Mouse (Mus musculus) heart, embryonic 13.5 days (tissue): ENCODE measurements around the gene Ywhaq. TPM values are rescaled to one million over a fixed set of nuclear protein-coding genes. Genes with fewer than 3 reads are reported as not detected.

ENCODE experiments used
- ATAC-seq: fragments of 200-750 bp; cut with Nextera tagmentation; 2 replicates; pipeline ENCODE4 v1.8.0; 2017; ENCODE audit warnings: moderate TSS enrichment; ENCODE audit not compliant: insufficient number of reproducible peaks, low FRiP score, low TSS enrichment; ENCODE audit errors: extremely low read depth
- H3K27ac ChIP-seq: fragments of 300-500 bp; sonication (generic); replicated peaks from 2 replicates; pipeline ENCODE4 v1.5.1; 2015; ENCODE audit warnings: moderate library complexity, mild to moderate bottlenecking, inconsistent platforms
- H3K27me3 ChIP-seq: fragments of 300-500 bp; sonication (generic); replicated peaks from 2 replicates; pipeline ENCODE4 v1.6.1; 2015; ENCODE audit warnings: mild to moderate bottlenecking, inconsistent platforms
- H3K36me3 ChIP-seq: fragments of 300-500 bp; sonication (generic); 2 replicates; pipeline ENCODE4 v1.6.1; 2015; ENCODE audit warnings: mild to moderate bottlenecking, inconsistent platforms
- H3K4me1 ChIP-seq: fragments of 300-500 bp; sonication (generic); 2 replicates; pipeline ENCODE4 v1.6.1; 2015; ENCODE audit warnings: inconsistent platforms
- H3K4me2 ChIP-seq: fragments of 300-500 bp; sonication (generic); 2 replicates; pipeline ENCODE4 v1.6.1; 2015; ENCODE audit warnings: inconsistent platforms, mild to moderate bottlenecking, moderate library complexity
- H3K4me3 ChIP-seq: fragments of 300-500 bp; sonication (generic); 2 replicates; pipeline ENCODE4 v1.5.1; 2015; ENCODE audit warnings: moderate library complexity, mild to moderate bottlenecking, inconsistent platforms
- H3K9ac ChIP-seq: fragments of 300-500 bp; sonication (generic); 2 replicates; pipeline ENCODE4 v1.6.1; 2015; ENCODE audit warnings: inconsistent platforms, mild to moderate bottlenecking, moderate library complexity
- H3K9me3 ChIP-seq: fragments of 300-500 bp; sonication (generic); 2 replicates; pipeline ENCODE4 v1.6.1; 2016; ENCODE audit warnings: inconsistent platforms
- WGBS: fragments of 180-500 bp; shearing (Covaris S2); methylation state at CpG from one replicate; pipeline ENCODE4 v1.1.7; 2015; ENCODE audit warnings: mixed read lengths; 5-methylcytosine and 5-hydroxymethylcytosine counted together
- polyA plus RNA-seq: library from polyadenylated mRNA; unstranded; fragments of >200 nt; fragmentation: Nextera tagmentation; extraction: Ambion mirVana; gene quantifications from 2 replicates; pipeline ENCODE4 v1.2.1, GENCODE M21; 2015

The Ywhaq gene
- polyA plus RNA-seq = 438 and 453 TPM in 2 replicates

- peak within 1 kb of the TSS; percentile 91 for H3K4me3 ChIP-seq
- under 1% methylated on average over 97 of the region's 103 CpGs for WGBS
- H3K4me1 ChIP-seq = peaks cover 43% of the 10 kb centered on the region
- peak within 1 kb of the TSS; percentile 87 for H3K4me2 ChIP-seq
- H3K27me3 ChIP-seq = no peaks in the 10 kb centered on the region
- no peaks in the 10 kb centered on the region for H3K9me3 ChIP-seq
- peak within 1 kb of the TSS; percentile 100 for H3K27ac ChIP-seq
- peaks cover 30% of the 10 kb centered on the region for H3K36me3 ChIP-seq
- ATAC-seq = peak; percentile 98
- peak within 1 kb of the TSS; percentile 99 for H3K9ac ChIP-seq
Measured at GRCm38 (mm10) chr12:21417100-21418070, at the start of gene Ywhaq. TSS of gene Ywhaq (minus strand) at chr12:21417637.

DNA sequence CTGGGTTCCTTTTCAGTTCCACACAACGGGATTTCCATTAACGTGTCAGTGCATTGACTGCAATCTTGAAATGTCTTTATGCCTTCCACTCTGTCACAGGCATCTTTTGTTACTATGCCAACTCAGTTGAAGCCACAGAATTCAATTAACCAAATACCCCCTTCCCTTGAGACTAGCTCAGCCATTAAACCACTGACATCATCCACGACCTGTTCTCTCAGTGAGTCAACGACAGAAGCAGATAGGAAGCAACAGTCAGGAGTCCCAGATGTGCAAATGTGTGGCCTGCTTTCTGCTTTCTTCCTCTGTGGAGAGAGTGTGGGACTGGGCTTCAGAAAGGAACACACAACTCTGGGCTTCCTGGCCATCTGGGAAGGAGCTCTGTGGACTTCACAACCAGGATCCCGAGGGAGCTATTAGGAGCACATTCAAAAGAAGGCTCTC, 46.0 kb upstream of the Ywhaq start:
- no peaks in the 10 kb centered on the region for H3K36me3 ChIP-seq
- H3K9me3 ChIP-seq = no peaks in the 10 kb centered on the region
- WGBS = 55% methylated on average over 5 of the region's 5 CpGs
- H3K27me3 ChIP-seq = no peaks in the 10 kb centered on the region
- H3K9ac ChIP-seq = no peak overlapping the region
- no peak overlapping the region for H3K4me3 ChIP-seq
- no peak for ATAC-seq
- no peak overlapping the region for H3K27ac ChIP-seq
- H3K4me1 ChIP-seq = no peaks in the 10 kb centered on the region
- H3K4me2 ChIP-seq = no peak overlapping the region

DNA sequence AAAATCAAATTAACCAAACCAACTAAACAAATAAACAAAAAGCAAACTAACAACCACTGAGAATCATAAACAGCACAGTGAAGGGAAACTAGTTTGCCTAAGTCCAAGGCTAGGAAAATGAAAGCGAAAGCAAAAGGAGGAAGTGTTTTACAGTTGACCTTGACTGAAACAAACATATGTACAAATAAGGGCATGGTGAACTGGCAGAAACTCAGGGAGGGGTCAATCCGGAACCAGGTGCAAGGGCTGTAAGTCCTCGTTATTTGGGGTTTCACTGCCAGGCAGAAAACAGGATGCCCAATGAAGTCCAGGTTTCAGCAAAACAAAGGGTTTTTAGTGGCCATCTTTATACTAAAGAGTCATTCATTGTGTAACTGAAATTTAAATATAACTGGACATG, 45.2 kb upstream of the Ywhaq start:
- Histone ChIP-seq H3K9me3 (no peaks in the 10 kb centered on the region), H3K27ac (no peak overlapping the region), H3K4me2 (no peak overlapping the region), H3K36me3 (no peaks in the 10 kb centered on the region), H3K4me1 (no peaks in the 10 kb centered on the region), H3K9ac (no peak overlapping the region), H3K27me3 (no peaks in the 10 kb centered on the region), H3K4me3 (no peak overlapping the region)
- ATAC-seq = no peak
- WGBS = 80% methylated on average over 3 of the region's 3 CpGs

DNA sequence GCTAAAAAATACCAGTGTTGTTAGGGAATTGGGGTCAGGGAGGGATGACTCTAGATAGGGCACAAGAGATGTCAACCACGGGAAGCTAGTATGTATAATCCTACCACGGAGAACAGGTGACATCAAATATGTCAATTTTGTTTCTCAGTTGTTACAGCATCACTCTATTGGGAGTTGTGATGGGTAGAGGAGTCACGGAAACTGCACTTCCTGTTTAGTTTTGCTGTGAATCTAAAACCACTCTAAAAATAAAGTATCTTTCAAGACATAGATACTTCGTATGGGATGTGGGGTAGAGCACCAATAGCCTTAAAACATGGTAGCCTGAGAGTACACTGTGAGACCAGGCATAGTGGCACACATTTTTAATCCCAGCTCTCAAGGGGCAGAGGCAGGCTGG, 42.2 kb upstream of the Ywhaq start:
- H3K27ac ChIP-seq = no peak overlapping the region
- no peak overlapping the region for H3K4me3 ChIP-seq
- WGBS = 82% methylated on average over 4 of the region's 4 CpGs
- H3K9me3 ChIP-seq = no peaks in the 10 kb centered on the region
- no peaks in the 10 kb centered on the region for H3K36me3 ChIP-seq
- no peaks in the 10 kb centered on the region for H3K27me3 ChIP-seq
- no peaks in the 10 kb centered on the region for H3K4me1 ChIP-seq
- no peak overlapping the region for H3K9ac ChIP-seq
- H3K4me2 ChIP-seq = no peak overlapping the region
- no peak for ATAC-seq

DNA sequence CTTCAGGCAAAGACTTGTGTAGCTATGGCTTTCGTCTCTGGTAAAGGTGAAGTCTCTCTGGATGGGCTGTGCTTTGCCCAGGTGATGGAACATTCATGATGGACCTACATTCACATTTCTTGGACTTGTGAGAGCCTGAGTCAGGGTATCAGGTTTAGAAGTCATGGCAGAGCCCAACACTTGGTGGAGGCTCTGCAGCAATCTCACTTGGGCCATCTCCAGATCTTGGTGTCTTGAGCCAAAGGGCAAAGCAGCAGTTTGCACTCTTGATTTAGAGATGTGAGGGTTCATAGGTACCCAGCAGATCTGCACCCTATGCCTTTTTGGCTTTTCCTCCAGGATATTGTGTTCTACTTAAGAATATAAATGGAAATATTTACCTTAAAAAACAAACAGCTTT, 38.6 kb upstream of the Ywhaq start:
- no peaks in the 10 kb centered on the region for H3K27me3 ChIP-seq
- no peak overlapping the region for H3K9ac ChIP-seq
- no peaks in the 10 kb centered on the region for H3K9me3 ChIP-seq
- no peak overlapping the region for H3K4me2 ChIP-seq
- WGBS = 78% methylated on average over 1 of the region's 1 CpGs
- no peak overlapping the region for H3K4me3 ChIP-seq
- H3K27ac ChIP-seq = no peak overlapping the region
- ATAC-seq = no peak
- H3K36me3 ChIP-seq = no peaks in the 10 kb centered on the region
- H3K4me1 ChIP-seq = no peaks in the 10 kb centered on the region

GRCm38 (mm10) chr12:21451752-21452151, 34.3 kb upstream of the Ywhaq start:
- ATAC-seq = no peak
- no peaks in the 10 kb centered on the region for H3K4me1 ChIP-seq
- H3K9me3 ChIP-seq = no peaks in the 10 kb centered on the region
- 17% methylated on average over 1 of the region's 1 CpGs for WGBS
- H3K36me3 ChIP-seq = no peaks in the 10 kb centered on the region
- H3K27ac ChIP-seq = no peak overlapping the region
- no peak overlapping the region for H3K9ac ChIP-seq
- H3K4me2 ChIP-seq = no peak overlapping the region
- no peak overlapping the region for H3K4me3 ChIP-seq
- no peaks in the 10 kb centered on the region for H3K27me3 ChIP-seq

DNA sequence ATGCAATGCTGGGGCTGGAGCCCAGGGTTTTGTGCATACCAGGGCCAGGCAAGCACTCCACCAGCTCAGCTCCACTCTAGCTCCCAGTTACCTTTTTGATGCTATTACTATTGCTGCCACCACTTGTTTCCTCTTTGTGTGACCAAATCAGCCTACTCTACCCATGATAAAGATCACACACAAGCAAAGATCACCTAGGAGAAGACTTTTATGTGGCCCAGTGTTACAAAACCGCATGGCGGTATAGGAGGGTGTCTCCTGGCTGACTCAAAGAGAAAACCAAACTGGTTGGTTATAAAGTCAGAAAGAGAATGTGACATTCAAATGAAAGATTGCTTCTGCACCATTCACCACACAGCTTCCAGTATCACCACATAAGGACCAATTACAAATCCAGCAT, 33.9 kb upstream of the Ywhaq start:
- Histone ChIP-seq H3K4me2 (no peak overlapping the region), H3K27me3 (no peaks in the 10 kb centered on the region), H3K9ac (no peak overlapping the region), H3K4me1 (no peaks in the 10 kb centered on the region), H3K9me3 (no peaks in the 10 kb centered on the region), H3K4me3 (no peak overlapping the region), H3K36me3 (no peaks in the 10 kb centered on the region), H3K27ac (no peak overlapping the region)
- 84% methylated on average over 2 of the region's 2 CpGs for WGBS
- no peak; the same call in 1 of the 2 replicates for ATAC-seq

DNA sequence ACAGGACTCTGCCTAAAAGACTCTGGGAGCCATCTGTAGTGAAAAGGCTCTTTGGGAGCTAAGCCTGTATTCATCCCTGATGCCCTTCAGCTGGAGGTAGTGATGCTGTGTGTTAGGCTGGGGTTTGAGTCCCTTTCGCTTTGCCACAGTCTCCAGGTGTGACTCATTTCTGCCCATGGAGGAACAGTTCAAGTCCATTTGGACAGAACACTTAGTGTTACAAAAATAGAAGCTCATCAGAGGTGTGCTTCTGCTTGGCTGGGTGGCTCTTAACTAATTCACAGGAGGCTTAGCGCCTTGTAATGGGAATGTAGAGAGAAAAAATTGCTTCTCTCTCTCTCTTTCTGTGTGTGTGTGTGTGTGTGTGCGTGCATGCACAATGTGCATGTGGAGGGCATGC, 26.3 kb upstream of the Ywhaq start:
- no peak for ATAC-seq
- H3K9ac ChIP-seq = no peak overlapping the region

GRCm38 (mm10) chr12:21441870-21442269, 24.4 kb upstream of the Ywhaq start:
- H3K36me3 ChIP-seq = no peaks in the 10 kb centered on the region
- WGBS = 70% methylated on average over 1 of the region's 1 CpGs
- no peak overlapping the region for H3K27ac ChIP-seq
- ATAC-seq = no peak
- no peak overlapping the region for H3K4me3 ChIP-seq
- H3K4me1 ChIP-seq = peaks cover 12% of the 10 kb centered on the region
- H3K9ac ChIP-seq = no peak overlapping the region
- no peak overlapping the region for H3K4me2 ChIP-seq
- no peaks in the 10 kb centered on the region for H3K27me3 ChIP-seq
- H3K9me3 ChIP-seq = no peaks in the 10 kb centered on the region

More for the DNA sequence above, 26.3 kb upstream of the Ywhaq start:
- H3K4me1 ChIP-seq = peaks cover 10% of the 10 kb centered on the region
- H3K27ac ChIP-seq = no peak overlapping the region
- no peak overlapping the region for H3K4me2 ChIP-seq
- no peaks in the 10 kb centered on the region for H3K9me3 ChIP-seq
- no peak overlapping the region for H3K4me3 ChIP-seq
- no peaks in the 10 kb centered on the region for H3K36me3 ChIP-seq
- 70% methylated on average over 3 of the region's 3 CpGs for WGBS
- H3K27me3 ChIP-seq = no peaks in the 10 kb centered on the region

GRCm38 (mm10) chr12:21439428-21439827, 22.0 kb upstream of the Ywhaq start:
- WGBS = 59% methylated on average over 9 of the region's 9 CpGs
- H3K4me1 ChIP-seq = peaks cover 18% of the 10 kb centered on the region
- H3K27me3 ChIP-seq = no peaks in the 10 kb centered on the region
- H3K27ac ChIP-seq = no peak overlapping the region
- H3K4me3 ChIP-seq = no peak overlapping the region
- ATAC-seq = no peak
- no peak overlapping the region for H3K9ac ChIP-seq
- H3K9me3 ChIP-seq = no peaks in the 10 kb centered on the region
- no peak overlapping the region for H3K4me2 ChIP-seq
- no peaks in the 10 kb centered on the region for H3K36me3 ChIP-seq

- Histone ChIP-seq H3K4me2 (no peak overlapping the region), H3K9me3 (no peaks in the 10 kb centered on the region), H3K27me3 (no peaks in the 10 kb centered on the region), H3K27ac (no peak overlapping the region), H3K9ac (no peak overlapping the region), H3K4me1 (peaks cover 23% of the 10 kb centered on the region), H3K4me3 (no peak overlapping the region), H3K36me3 (no peaks in the 10 kb centered on the region)
- no peak for ATAC-seq
- WGBS = 65% methylated on average over 4 of the region's 4 CpGs
Measured at GRCm38 (mm10) chr12:21438750-21439394, 21.4 kb upstream of the Ywhaq start.
